Mouse (Mus musculus): ENCODE measurements around the gene Xlr3a. TPM values are rescaled to one million over a fixed set of nuclear protein-coding genes. Genes with fewer than 3 reads are reported as not detected.

The Xlr3a gene
- 3.7 and 4.6 TPM in 2 replicates for polyA plus RNA-seq (2012; rRNA removed)

GRCm38 (mm10) chrX:73096941-73097508 is at the start of gene Xlr3a:
TSS of gene Xlr3a (minus strand) at chrX:73097095.

GRCm38 (mm10) chrX:73116747-73117146 is 19.9 kb upstream of the Xlr3a start, which contains the start of gene Gm14685:
TSS of gene Gm14685 (plus strand) at chrX:73117047.

GRCm38 (mm10) chrX:73082267-73083055 is 14.4 kb downstream of the Xlr3a start, which contains the start of gene Xlr4a:
TSS of gene Xlr4a (minus strand) at chrX:73082478.

GRCm38 (mm10) chrX:73064415-73064793 is 32.5 kb downstream of the Xlr3a start, which contains the start of gene Pnma3:
TSS of gene Pnma3 (plus strand) at chrX:73064787.

GRCm38 (mm10) chrX:73037003-73037402 is 59.9 kb downstream of the Xlr3a start, which contains the start of gene Pnma5:
TSS of gene Pnma5 (minus strand) at chrX:73037103.

Other genes starting within 250 kb of the Xlr3a start
- 38.0 and 42.2 TPM in 2 replicates for gene Cetn2, start 178.7 kb downstream of the Xlr3a start, polyA plus RNA-seq (2012; rRNA removed)
- 39.4 and 46.2 TPM in 2 replicates for gene Nsdhl, start 178.5 kb downstream of the Xlr3a start, polyA plus RNA-seq (2012; rRNA removed)
- 1.7 and 6.1 TPM in 2 replicates for gene Zfp185, start 109.8 kb downstream of the Xlr3a start, polyA plus RNA-seq (2012; rRNA removed)
- gene Pnma5, start 60.0 kb downstream of the Xlr3a start, polyA plus RNA-seq (2012; rRNA removed): 0.05 and 0.14 TPM in 2 replicates
- 12.2 and 12.7 TPM in 2 replicates for gene Pnma3, start 32.3 kb downstream of the Xlr3a start, polyA plus RNA-seq (2012; rRNA removed)
- 0.81 and 0.97 TPM in 2 replicates for gene Xlr4a, start 14.6 kb downstream of the Xlr3a start, polyA plus RNA-seq (2012; rRNA removed)
- 0.65 and 0.87 TPM in 2 replicates for gene Gm14685, start 20.0 kb upstream of the Xlr3a start, polyA plus RNA-seq (2012; rRNA removed)
- not detected in 2 replicates for gene Xlr5b, start 51.7 kb upstream of the Xlr3a start, polyA plus RNA-seq (2012; rRNA removed)
- gene DXBay18, start 52.4 kb upstream of the Xlr3a start, polyA plus RNA-seq (2012; rRNA removed): 0.38 and 0.63 TPM in 2 replicates
- not detected in 2 replicates for gene Spin2d, start 79.9 kb upstream of the Xlr3a start, polyA plus RNA-seq (2012; rRNA removed)
- 10.9 and 11.3 TPM in 2 replicates for gene Xlr3b, start 95.1 kb upstream of the Xlr3a start, polyA plus RNA-seq (2012; rRNA removed)
- gene Xlr4b, start 117.2 kb upstream of the Xlr3a start, polyA plus RNA-seq (2012; rRNA removed): 0.57 and 0.91 TPM in 2 replicates
- 13.4 and 14.4 TPM in 2 replicates for gene F8a, start 131.2 kb upstream of the Xlr3a start, polyA plus RNA-seq (2012; rRNA removed)
- gene Xlr4c, start 146.0 kb upstream of the Xlr3a start, polyA plus RNA-seq (2012; rRNA removed): 0.29 and 0.49 TPM in 2 replicates
- gene Xlr3c, start 168.3 kb upstream of the Xlr3a start, polyA plus RNA-seq (2012; rRNA removed): 0.14 and 0.16 TPM in 2 replicates
- 0.05 TPM in 1 of 2 replicates, not detected in the other for gene Xlr5a, start 195.9 kb upstream of the Xlr3a start, polyA plus RNA-seq (2012; rRNA removed)
- not detected in 2 replicates for gene Xlr5c, start 195.9 kb upstream of the Xlr3a start, polyA plus RNA-seq (2012; rRNA removed)
- gene Gm45015, start 239.7 kb upstream of the Xlr3a start, polyA plus RNA-seq (2012; rRNA removed): not detected in 2 replicates
- 22.3 and 25.1 TPM in 2 replicates for gene Zfp275, start 245.5 kb upstream of the Xlr3a start, polyA plus RNA-seq (2012; rRNA removed)